Mouse (Mus musculus): ENCODE data around the gene Stard7. TPM values are rescaled to one million over a fixed set of nuclear protein-coding genes. Genes with fewer than 3 reads are reported as not detected.
"Not testable (repeated sequence)": the region's sequence is repeated elsewhere in the genome, so short reads cannot be mapped to it uniquely, and the experiment has no call there.

The Stard7 gene
- total RNA-seq, 2 experiments from 2014 or later: 108 to 119 TPM

GRCm38 (mm10) chr2:127272049-127272448, 2.0 kb downstream of the Stard7 start:
- DNase-seq (ENCODE audit: low spot score in 2 of 2); intact Hi-C loops (cut with DNase I): not testable (repeated sequence)

GRCm38 (mm10) chr2:127272806-127273205, 2.8 kb downstream of the Stard7 start:
- no peak for DNase-seq (ENCODE audit: low spot score in 2 of 2)
- intact Hi-C loops (cut with DNase I): no loop called here

- intact Hi-C loops (cut with DNase I): no loop called here
- no peak for DNase-seq (ENCODE audit: low spot score in 2 of 2)
These were observed 4.6 kb downstream of the Stard7 start for GRCm38 (mm10) chr2:127274590-127274989.

- intact Hi-C loops (cut with DNase I): no loop called here
- no peak for DNase-seq (ENCODE audit: low spot score in 2 of 2)
These were observed 5.7 kb downstream of the Stard7 start for GRCm38 (mm10) chr2:127275551-127276320.

- intact Hi-C loops (cut with DNase I): no loop called here
- no peak for DNase-seq (ENCODE audit: low spot score in 2 of 2)
These were observed 8.1 kb downstream of the Stard7 start for GRCm38 (mm10) chr2:127278162-127278561.

GRCm38 (mm10) chr2:127292250-127292649, 22.2 kb downstream of the Stard7 start:
- DNase-seq (ENCODE audit: low spot score in 2 of 2): no peak
- intact Hi-C loops (cut with DNase I): no loop called here

GRCm38 (mm10) chr2:127297001-127297805, 27.2 kb downstream of the Stard7 start:
- no peak for DNase-seq (ENCODE audit: low spot score in 2 of 2)
- intact Hi-C loops (cut with DNase I): no loop called here

GRCm38 (mm10) chr2:127298056-127298455, 28.0 kb downstream of the Stard7 start:
- intact Hi-C loops (cut with DNase I): no loop called here
- DNase-seq (ENCODE audit: low spot score in 2 of 2): no peak

- DNase-seq (ENCODE audit: low spot score in 2 of 2): no peak
These were observed 30.7 kb downstream of the Stard7 start for GRCm38 (mm10) chr2:127300701-127301100.

GRCm38 (mm10) chr2:127301883-127302282, 31.9 kb downstream of the Stard7 start:
- intact Hi-C loops (cut with DNase I): no loop called here
- DNase-seq (ENCODE audit: low spot score in 2 of 2): no peak

More at GRCm38 (mm10) chr2:127300701-127301100, 30.7 kb downstream of the Stard7 start:
- intact Hi-C loops (cut with DNase I): no loop called here

GRCm38 (mm10) chr2:127304192-127304591, 34.2 kb downstream of the Stard7 start:
- intact Hi-C loops (cut with DNase I); DNase-seq (ENCODE audit: low spot score in 2 of 2): not testable (repeated sequence)

GRCm38 (mm10) chr2:127304609-127305210, 34.7 kb downstream of the Stard7 start:
- DNase-seq (ENCODE audit: low spot score in 2 of 2): no peak
- intact Hi-C loops (cut with DNase I): loop anchor here (5.0 kb wide), 1 partner anchor 38 kb away; no protein-coding TSS in a partner anchor

- DNase-seq (ENCODE audit: low spot score in 2 of 2): no peak
- intact Hi-C loops (cut with DNase I): loop anchor here (5.0 kb wide), 1 partner anchor 36 kb away; no protein-coding TSS in a partner anchor
These were observed 36.1 kb downstream of the Stard7 start for GRCm38 (mm10) chr2:127306123-127306522.

GRCm38 (mm10) chr2:127307179-127307578, 37.2 kb downstream of the Stard7 start:
- DNase-seq (ENCODE audit: low spot score in 2 of 2): no peak
- intact Hi-C loops (cut with DNase I): loop anchor here (5.0 kb wide), 1 partner anchor 35 kb away; no protein-coding TSS in a partner anchor

GRCm38 (mm10) chr2:127308660-127309059, 38.6 kb downstream of the Stard7 start:
- intact Hi-C loops (cut with DNase I): loop anchor here (5.0 kb wide), 1 partner anchor 34 kb away; no protein-coding TSS in a partner anchor
- no peak for DNase-seq (ENCODE audit: low spot score in 2 of 2)

GRCm38 (mm10) chr2:127310246-127310645, 40.2 kb downstream of the Stard7 start:
- DNase-seq (ENCODE audit: low spot score in 2 of 2): no peak
- intact Hi-C loops (cut with DNase I): no loop called here

GRCm38 (mm10) chr2:127310685-127311084, 40.7 kb downstream of the Stard7 start:
- intact Hi-C loops (cut with DNase I): no loop called here
- DNase-seq (ENCODE audit: low spot score in 2 of 2): no peak

GRCm38 (mm10) chr2:127311193-127311592, 41.2 kb downstream of the Stard7 start:
- intact Hi-C loops (cut with DNase I): no loop called here
- no peak for DNase-seq (ENCODE audit: low spot score in 2 of 2)

- DNase-seq (ENCODE audit: low spot score in 2 of 2): no peak
- intact Hi-C loops (cut with DNase I): no loop called here
These were observed 42.8 kb downstream of the Stard7 start for GRCm38 (mm10) chr2:127312801-127313200.

- intact Hi-C loops (cut with DNase I): no loop called here
- DNase-seq (ENCODE audit: low spot score in 2 of 2): no peak
These were observed 43.9 kb downstream of the Stard7 start for GRCm38 (mm10) chr2:127313878-127314277.
